Mouse (Mus musculus) layer of hippocampus, adult 9-10 months (tissue): Measurements from ENCODE around the gene Naglu.
"Not testable (repeated sequence)": the region's sequence is repeated elsewhere in the genome, so short reads cannot be mapped to it uniquely, and the experiment has no call there.

ENCODE experiments used
- DNase-seq: peaks from one replicate; pipeline ENCODE4 v3.0.0; 2022; ENCODE audit warnings: low spot score

Gene Naglu

GRCm38 (mm10) chr11:101125008-101125407 is 55.2 kb downstream of the Naglu start:
- not testable (repeated sequence) for DNase-seq

- no peak for DNase-seq
These were observed 57.3 kb downstream of the Naglu start for GRCm38 (mm10) chr11:101127075-101127474.
